In genomic region chr7:72675018-72675417, GRCm38 (mm10) we compare ENCODE assay signal across 16 mouse cellular contexts.
"Had no signal": no experiment of that assay in that cellular context is flagged by ENCODE, and none has a peak within 500 bp of the region (broad histone marks: within the 10 kb centered on the region; RNA-seq: fewer than 3 reads in every experiment).

No protein-coding gene starts in this region.

- H3K9me3 ChIP-seq: lung, embryonic 15.5 days; midbrain, embryonic 13.5 days; neural tube, embryonic 12.5 days; stomach, embryonic 15.5 days had no signal

- DNase-seq: lung, adult 2 months; lung, postnatal 14 days; lung, postnatal 36 days; right cerebral cortex, postnatal 14 days; thymus, adult 2 months; thymus, postnatal 25 days; thymus, postnatal 4 days had no signal

- H3K36me3 ChIP-seq: lung, embryonic 15.5 days; midbrain, embryonic 13.5 days; neural tube, embryonic 12.5 days; stomach, embryonic 15.5 days had no signal

- H3K9ac ChIP-seq: liver, embryonic 14.5 days; lung, embryonic 15.5 days; midbrain, embryonic 13.5 days; neural tube, embryonic 12.5 days; stomach, embryonic 15.5 days had no signal

- H3K27ac ChIP-seq: liver, embryonic 14.5 days; lung, embryonic 15.5 days; macrophage; midbrain, embryonic 13.5 days; neural tube, embryonic 12.5 days; stomach, embryonic 15.5 days; stomach, postnatal 0 days had no signal

- ATAC-seq: lung, postnatal 0 days; midbrain, embryonic 13.5 days had no signal

- H3K4me3 ChIP-seq: lung, embryonic 15.5 days; megakaryocyte, embryonic 14.5 days; midbrain, embryonic 13.5 days; neural tube, embryonic 12.5 days; stomach, embryonic 15.5 days had no signal

- H3K27me3 ChIP-seq: lung, embryonic 15.5 days; megakaryocyte, embryonic 14.5 days; midbrain, embryonic 13.5 days; neural tube, embryonic 12.5 days; stomach, embryonic 15.5 days had no signal

- H3K4me2 ChIP-seq: lung, embryonic 15.5 days; midbrain, embryonic 13.5 days; neural tube, embryonic 12.5 days; stomach, embryonic 15.5 days had no signal

- H3K4me1 ChIP-seq: lung, embryonic 15.5 days; megakaryocyte, embryonic 14.5 days; neural tube, embryonic 12.5 days; stomach, embryonic 15.5 days had no signal
